21 mouse cellular contexts compared by ENCODE assay signal in genomic region chr15:87541656-87542055, GRCm38 (mm10). TPM values are rescaled to one million over a fixed set of nuclear protein-coding genes. Genes with fewer than 3 reads are reported as not detected.
A peak's percentile ranks its signal among the peaks of the same experiment; 100 is the strongest.
DNase-seq lines count a peak whose midpoint lies in the region; ATAC-seq and TF ChIP-seq lines count a peak whose summit lies in the region.
"Had no signal": no experiment of that assay in that cellular context is flagged by ENCODE, and none has a peak within 500 bp of the region (broad histone marks: within the 10 kb centered on the region; RNA-seq: fewer than 3 reads in every experiment).

No protein-coding gene starts in this region.

- in situ Hi-C loops in Patski (cut with MboI; ENCODE audit: low pct_unique_long_range_greater_than_20kb) = loop anchor here (5.0 to 10.0 kb wide), 2 partner anchors 174 to 703 kb away; no protein-coding TSS in a partner anchor

- peak; percentile 10 for DNase-seq in embryonic facial prominence, embryonic 11.5 days (ENCODE audit: low spot score)
- DNase-seq in embryonic facial prominence, embryonic 10.5 days (ENCODE audit: low spot score) = no peak
- no peak for DNase-seq in left cerebral cortex, adult 2 months (ENCODE audit: extremely low spot score in 1 of 2, low spot score in 2 of 2)
- no peak for DNase-seq in left cerebral cortex, postnatal 10 days (ENCODE audit: extremely low spot score in 1 of 2, low spot score in 2 of 2)
- no peak for DNase-seq in Patski (ENCODE audit: low read depth, low spot score)
- peak; percentile 34 to 64 for DNase-seq in cerebellum, postnatal 25 days
- DNase-seq in right cerebral cortex, adult 18-20 months = no peak
- DNase-seq: heart, adult 18-20 months; lung, postnatal 10 days; right cerebral cortex, postnatal 4 days; thymus, postnatal 25 days had no signal

- CTCF ChIA-PET in Patski (lab: Charles Lee) = interaction anchor here (1.1 kb wide), 1 partner anchor 178 kb away, joined by 3 read pairs; no protein-coding TSS in a partner anchor

- no peaks in the 10 kb centered on the region for H3K36me3 ChIP-seq in embryonic facial prominence, embryonic 11.5 days (replicated peaks; ENCODE audit: control insufficient read depth, insufficient read depth, low read depth, low read length)
- no peaks in the 10 kb centered on the region for H3K36me3 ChIP-seq in embryonic facial prominence, embryonic 10.5 days (replicated peaks)
- H3K36me3 ChIP-seq: G1E; kidney, embryonic 15.5 days; neural tube, embryonic 12.5 days had no signal

- no peak overlapping the region for H3K9ac ChIP-seq in embryonic facial prominence, embryonic 11.5 days (replicated peaks; ENCODE audit: low read length)
- H3K9ac ChIP-seq: kidney, embryonic 15.5 days; liver, embryonic 14.5 days; neural tube, embryonic 12.5 days had no signal

- intact Hi-C loops in left cerebral cortex, adult 2 months (cut with DNase I) = loop anchor here (5.0 to 10.0 kb wide), 4 partner anchors 169 to 1304 kb away; no protein-coding TSS in a partner anchor
- intact Hi-C loops in left cerebral cortex, postnatal 10 days (cut with DNase I) = loop anchor here (5.0 to 10.0 kb wide), 3 partner anchors 199 to 1287 kb away; no protein-coding TSS in a partner anchor

- TF ChIP-seq CTCF in left cerebral cortex, adult 2 months (IDR thresholded peaks at IDR 0.05) = peak; percentile 35
- peak; percentile 72 for TF ChIP-seq CTCF in Patski (IDR thresholded peaks at IDR 0.05)

- H3K27ac ChIP-seq in embryonic facial prominence, embryonic 11.5 days (replicated peaks; ENCODE audit: low read depth, low read length) = no peak overlapping the region
- no peak overlapping the region for H3K27ac ChIP-seq in embryonic facial prominence, embryonic 10.5 days (replicated peaks)
- no peak overlapping the region for H3K27ac ChIP-seq in left cerebral cortex, adult 2 months
- H3K27ac ChIP-seq: kidney, embryonic 15.5 days; liver, embryonic 14.5 days; neural tube, embryonic 12.5 days had no signal

- ATAC-seq in embryonic facial prominence, embryonic 11.5 days (replicated peaks; ENCODE audit: insufficient number of reproducible peaks, low FRiP score, low TSS enrichment, low read depth) = no peak
- peak; percentile 24 for ATAC-seq in Patski
- no peak for ATAC-seq in erythroid progenitor cell, adult 5-6 weeks (replicated peaks; ENCODE audit: low FRiP score, poor library complexity, severe bottlenecking)
- ATAC-seq: forebrain, embryonic 16.5 days had no signal

- 61% methylated on average over 1 of the region's 1 CpGs for WGBS in embryonic facial prominence, embryonic 11.5 days
- WGBS in embryonic facial prominence, embryonic 10.5 days = 77% methylated on average over 1 of the region's 1 CpGs

- no peaks in the 10 kb centered on the region for H3K9me3 ChIP-seq in embryonic facial prominence, embryonic 11.5 days (replicated peaks; ENCODE audit: control insufficient read depth, low read length)
- 0 out of 2 replicates have a peak, but pooled peaks cover under 1% of the 10 kb centered on the region for H3K9me3 ChIP-seq in embryonic facial prominence, embryonic 10.5 days
- H3K9me3 ChIP-seq: kidney, embryonic 15.5 days; neural tube, embryonic 12.5 days had no signal

- H3K4me2 ChIP-seq in embryonic facial prominence, embryonic 11.5 days (ENCODE audit: low read depth, low read length) = no peak overlapping the region
- H3K4me2 ChIP-seq: kidney, embryonic 15.5 days; neural tube, embryonic 12.5 days had no signal

- POLR2A ChIA-PET in Patski (lab: Charles Lee) = no interaction called here

- H3K27me3 ChIP-seq in embryonic facial prominence, embryonic 11.5 days (ENCODE audit: control insufficient read depth, insufficient read depth, low read length) = peaks cover 16% of the 10 kb centered on the region
- H3K27me3 ChIP-seq in embryonic facial prominence, embryonic 10.5 days (replicated peaks; ENCODE audit: low read depth, poor library complexity, severe bottlenecking) = peaks cover 57% of the 10 kb centered on the region
- peaks cover 3% of the 10 kb centered on the region for H3K27me3 ChIP-seq in Patski

- H3K4me1 ChIP-seq in embryonic facial prominence, embryonic 11.5 days (ENCODE audit: control insufficient read depth, insufficient read depth, low read length) = no peaks in the 10 kb centered on the region
- peaks cover 29% of the 10 kb centered on the region for H3K4me1 ChIP-seq in embryonic facial prominence, embryonic 10.5 days

- no peak overlapping the region for H3K4me3 ChIP-seq in embryonic facial prominence, embryonic 11.5 days (ENCODE audit: low read depth, low read length)
- H3K4me3 ChIP-seq in embryonic facial prominence, embryonic 10.5 days = no peak overlapping the region
- no peak overlapping the region for H3K4me3 ChIP-seq in left cerebral cortex, adult 2 months
- H3K4me3 ChIP-seq: erythroblast, embryonic 14.5 days; kidney, embryonic 15.5 days; neural tube, embryonic 12.5 days had no signal

RNA-seq across cellular contexts. Expression of gene Fam19a5, which starts 2.4 kb away (rescaled TPM):
- polyA plus RNA-seq in embryonic facial prominence, embryonic 11.5 days (2014; fragmentation: Nextera tagmentation; extraction: Ambion mirVana) = 3.6 and 4.7 TPM in 2 replicates
- 4.4 and 5.5 TPM in 2 replicates for polyA plus RNA-seq in embryonic facial prominence, embryonic 10.5 days (2016; fragmentation: Nextera tagmentation; extraction: Ambion mirVana)
- total RNA-seq in left cerebral cortex, adult 2 months (2021) = 100 to 1,000 TPM; 112 to 119 TPM
- 10 to 100 TPM; 80.9 to 86.7 TPM for total RNA-seq in left cerebral cortex, postnatal 10 days (2021)
- polyA plus RNA-seq in Patski (2021) = 42.3 TPM
- not detected in 2 replicates for total RNA-seq in erythroid progenitor cell, adult 5-6 weeks (2015; ENCODE audit: low replicate concordance)
- total RNA-seq in erythroid progenitor cell, adult 5-6 weeks (2017; ENCODE audit: low replicate concordance) = not detected in 2 replicates
- total RNA-seq: common myeloid progenitor, adult 5-6 weeks; G1E; megakaryocyte, adult 5-6 weeks; monocyte, adult 5-6 weeks had no signal
- polyA plus RNA-seq: erythroblast, embryonic 14.5 days; G1E had no signal

Comparison
In these comparisons a context has a peak if more than half of its experiments do, and no peak if none do; other contexts are left out.
1. DNase-seq: peak in embryonic facial prominence, embryonic 11.5 days (single experiment) and cerebellum, postnatal 25 days (2 of 2); none in embryonic facial prominence, embryonic 10.5 days (single experiment), left cerebral cortex, adult 2 months (0 of 2), left cerebral cortex, postnatal 10 days (0 of 2), Patski (single experiment) and right cerebral cortex, adult 18-20 months (single experiment).
2. RNA of gene Fam19a5, which starts 2.4 kb away (total RNA-seq): 112 to 119 TPM in left cerebral cortex, adult 2 months and 80.9 to 86.7 TPM in left cerebral cortex, postnatal 10 days; not detected in erythroid progenitor cell, adult 5-6 weeks; every median in the first group is over 10 times any median in the second.